Mouse (Mus musculus) midbrain, embryonic 16.5 days (tissue): Measurements from ENCODE around the gene Atxn7l1. TPM values are rescaled to one million over a fixed set of nuclear protein-coding genes. Genes with fewer than 3 reads are reported as not detected.

ENCODE experiments used
- ATAC-seq: fragments of 200-750 bp; cut with Nextera tagmentation; 2 replicates; pipeline ENCODE4 v1.8.0; 2017; ENCODE audit warnings: moderate TSS enrichment
- H3K27ac ChIP-seq: fragments of 300-500 bp; sonication (generic); 2 replicates; pipeline ENCODE4 v1.5.1; 2014; ENCODE audit warnings: mild to moderate bottlenecking, low read length, mixed read lengths
- H3K27me3 ChIP-seq: fragments of 300-500 bp; sonication (generic); 2 replicates; pipeline ENCODE4 v1.6.1; 2014; ENCODE audit warnings: low read depth, low read length, mixed read lengths; ENCODE audit not compliant: control insufficient read depth, insufficient read depth
- H3K36me3 ChIP-seq: fragments of 300-500 bp; sonication (generic); 2 replicates; pipeline ENCODE4 v1.6.1; 2014; ENCODE audit warnings: mild to moderate bottlenecking, low read length, moderate library complexity, mixed read lengths; ENCODE audit not compliant: control insufficient read depth, insufficient read depth
- H3K4me1 ChIP-seq: fragments of 300-500 bp; sonication (generic); 2 replicates; pipeline ENCODE4 v1.6.1; 2014; ENCODE audit warnings: mild to moderate bottlenecking, low read length, mixed read lengths; ENCODE audit not compliant: control insufficient read depth, insufficient read depth
- H3K4me2 ChIP-seq: fragments of 300-500 bp; sonication (generic); 2 replicates; pipeline ENCODE4 v1.6.1; 2014; ENCODE audit warnings: mild to moderate bottlenecking, low read length, mixed read lengths
- H3K4me3 ChIP-seq: fragments of 300-500 bp; sonication (generic); 2 replicates; pipeline ENCODE4 v1.5.1; 2014; ENCODE audit warnings: low read depth, mild to moderate bottlenecking, low read length, moderate library complexity, mixed read lengths
- H3K9ac ChIP-seq: fragments of 300-500 bp; sonication (generic); 2 replicates; pipeline ENCODE4 v1.6.1; 2014; ENCODE audit warnings: low read depth, low read length, mixed read lengths
- H3K9me3 ChIP-seq: fragments of 300-500 bp; sonication (generic); replicated peaks from 2 replicates; pipeline ENCODE4 v1.6.1; 2014; ENCODE audit warnings: mild to moderate bottlenecking, low read length, mixed read lengths; ENCODE audit not compliant: control insufficient read depth, poor library complexity, severe bottlenecking
- WGBS: fragments of 180-500 bp; shearing (Covaris S2); extraction: QIAGEN DNeasy Blood & Tissue Kit; methylation state at CpG from one replicate; pipeline ENCODE4 v1.1.7; 2014; 5-methylcytosine and 5-hydroxymethylcytosine counted together
- polyA plus RNA-seq: library from polyadenylated mRNA; unstranded; fragments of >200 nt; fragmentation: Nextera tagmentation; extraction: Ambion mirVana; gene quantifications from 2 replicates; pipeline ENCODE4 v1.2.1, GENCODE M21; 2015

Gene Atxn7l1
- polyA plus RNA-seq, 1 experiment from 2014 or later, result 25.0 TPM

DNA sequence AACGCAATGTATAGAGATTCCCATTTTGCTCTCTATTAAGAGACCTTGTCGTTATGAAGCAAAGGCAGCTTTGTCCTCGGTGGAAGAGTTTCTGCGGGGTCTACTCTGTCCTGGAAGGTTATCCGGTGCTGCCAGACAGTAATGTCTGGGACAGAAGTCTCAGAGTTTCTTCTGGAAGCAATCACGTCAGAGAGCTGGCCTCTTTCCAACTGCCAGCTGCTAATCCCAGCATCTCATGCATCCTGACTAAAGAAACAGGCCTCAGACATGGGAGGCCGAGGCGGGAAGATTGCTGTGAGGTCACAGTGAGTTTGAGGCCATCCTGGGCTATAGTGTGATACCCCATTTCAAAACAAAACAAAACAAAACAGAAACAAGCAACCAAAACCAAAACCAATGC, 3.0 kb upstream of the Atxn7l1 start:
- no peak overlapping the region for H3K9ac ChIP-seq
- H3K4me3 ChIP-seq, result no peak overlapping the region
- H3K36me3 ChIP-seq, result no peaks in the 10 kb centered on the region
- no peaks in the 10 kb centered on the region for H3K9me3 ChIP-seq
- no peak overlapping the region for H3K27ac ChIP-seq
- peaks cover 13% of the 10 kb centered on the region for H3K4me1 ChIP-seq
- no peak for ATAC-seq
- no peaks in the 10 kb centered on the region; the same call in 1 of the 2 replicates for H3K27me3 ChIP-seq
- WGBS, result 62% methylated on average over 8 of the region's 8 CpGs
- H3K4me2 ChIP-seq, result no peak overlapping the region

DNA sequence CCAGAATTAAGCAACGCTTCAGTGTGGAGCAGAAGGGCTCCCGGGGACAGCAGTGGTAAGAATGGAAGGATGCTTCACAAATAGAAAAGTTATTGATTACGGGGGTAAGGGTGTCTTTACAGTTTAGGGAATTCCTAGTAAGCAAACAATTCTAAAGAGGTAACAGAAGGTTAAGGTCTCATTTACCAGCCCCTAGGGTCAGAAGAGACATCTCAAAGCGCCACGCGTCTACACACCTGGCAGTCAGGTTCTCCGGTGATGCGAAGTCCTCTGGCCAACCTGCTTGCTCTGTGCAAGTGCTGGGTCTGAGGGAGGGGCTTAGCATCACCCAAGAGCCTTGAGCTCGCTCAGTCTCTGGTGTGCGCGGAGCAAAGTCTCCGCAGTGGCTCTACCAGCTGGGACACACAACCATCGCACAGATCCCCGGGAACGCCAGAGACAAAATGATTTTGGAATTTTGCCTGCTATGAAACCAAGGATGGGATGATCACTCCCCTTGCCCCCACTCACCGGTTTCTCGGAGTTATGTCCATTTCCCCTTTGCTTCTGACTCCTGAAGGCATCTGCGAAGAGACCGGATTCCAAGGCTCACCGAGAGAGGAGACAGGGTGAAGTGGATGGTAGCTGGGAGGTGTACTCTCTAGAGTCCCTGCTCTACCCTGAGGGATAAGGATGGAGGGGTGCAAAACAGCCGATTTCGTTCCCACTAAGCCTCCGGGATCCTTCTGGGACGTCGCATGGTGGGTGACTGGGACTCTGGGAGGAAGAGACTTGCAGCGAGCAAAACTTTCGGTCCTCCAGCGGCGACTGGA, 665 bp upstream of the Atxn7l1 start:
- no peak overlapping the region for H3K27ac ChIP-seq
- 4% methylated on average over 28 of the region's 29 CpGs for WGBS
- H3K9ac ChIP-seq, result peak overlapping the region; percentile 69
- H3K4me2 ChIP-seq, result peak overlapping the region; percentile 95
- peaks cover 21% of the 10 kb centered on the region for H3K4me1 ChIP-seq
- ATAC-seq, result peak; percentile 69
- no peaks in the 10 kb centered on the region for H3K36me3 ChIP-seq
- no peaks in the 10 kb centered on the region; the same call in 1 of the 2 replicates for H3K27me3 ChIP-seq
- H3K9me3 ChIP-seq, result no peaks in the 10 kb centered on the region
- peak overlapping the region; percentile 45 for H3K4me3 ChIP-seq

DNA sequence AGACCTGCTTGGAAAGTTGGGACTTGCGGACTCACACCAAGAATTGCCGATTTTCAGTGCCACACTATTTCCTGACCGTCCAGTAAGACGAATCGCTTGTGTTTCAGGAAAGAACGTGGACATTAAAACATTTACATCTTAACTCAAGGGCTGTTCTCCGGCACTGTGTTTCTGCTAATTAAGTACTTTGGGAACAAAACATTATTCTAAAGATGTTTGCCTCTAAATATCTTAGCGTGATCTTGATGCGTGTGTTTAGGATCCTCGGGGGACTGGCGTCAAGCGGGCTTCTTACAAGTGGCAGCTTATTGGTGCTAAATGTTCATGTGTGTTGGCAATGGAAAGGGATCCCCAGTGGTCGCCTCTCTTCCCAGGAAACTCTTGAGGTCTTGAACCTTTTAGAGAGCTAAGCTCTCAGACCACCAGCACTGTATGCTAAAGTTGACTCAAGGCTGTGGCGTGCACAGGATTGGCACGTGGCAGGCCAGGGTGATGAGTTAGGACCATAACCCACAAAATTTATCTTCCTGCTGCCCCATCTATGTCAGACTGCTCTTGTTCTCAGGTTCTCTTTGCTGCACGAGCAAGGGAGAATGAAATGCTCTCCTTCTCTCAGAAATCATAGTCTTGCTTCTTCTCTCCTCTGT, 2.2 kb downstream of the Atxn7l1 start:
- no peak for ATAC-seq
- Histone ChIP-seq H3K9ac (no peak overlapping the region), H3K36me3 (no peaks in the 10 kb centered on the region), H3K4me3 (no peak overlapping the region), H3K4me2 (no peak overlapping the region; the same call in 1 of the 2 replicates), H3K4me1 (peaks cover 21% of the 10 kb centered on the region), H3K27ac (no peak overlapping the region), H3K27me3 (no peaks in the 10 kb centered on the region; the same call in 1 of the 2 replicates), H3K9me3 (no peaks in the 10 kb centered on the region)
- 91% methylated on average over 16 of the region's 16 CpGs for WGBS

DNA sequence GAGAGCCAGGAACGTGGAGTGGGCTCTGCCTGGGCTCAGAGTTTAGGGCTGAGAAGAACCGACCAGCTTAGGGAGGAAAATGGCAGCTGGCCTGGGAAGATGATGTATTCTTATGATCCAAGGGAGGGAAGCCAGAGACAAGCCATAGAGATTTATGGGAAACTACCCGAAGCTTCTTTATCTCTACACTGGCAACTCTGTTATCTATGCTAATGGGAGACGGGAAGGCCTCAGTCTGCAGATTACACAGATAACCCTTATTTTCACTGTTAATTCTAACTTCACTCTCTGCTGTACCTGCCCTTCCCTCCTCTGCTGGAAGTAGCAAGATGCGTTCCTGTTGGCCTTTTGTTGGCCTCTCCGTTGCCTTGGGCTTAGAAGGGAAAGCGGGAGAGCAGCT, 5.6 kb downstream of the Atxn7l1 start:
- Histone ChIP-seq H3K27me3 (no peaks in the 10 kb centered on the region), H3K4me1 (peaks cover 20% of the 10 kb centered on the region), H3K9me3 (no peaks in the 10 kb centered on the region), H3K4me3 (no peak overlapping the region), H3K27ac (no peak overlapping the region), H3K4me2 (no peak overlapping the region), H3K36me3 (no peaks in the 10 kb centered on the region), H3K9ac (no peak overlapping the region)
- no peak for ATAC-seq
- WGBS, result 88% methylated on average over 7 of the region's 7 CpGs

DNA sequence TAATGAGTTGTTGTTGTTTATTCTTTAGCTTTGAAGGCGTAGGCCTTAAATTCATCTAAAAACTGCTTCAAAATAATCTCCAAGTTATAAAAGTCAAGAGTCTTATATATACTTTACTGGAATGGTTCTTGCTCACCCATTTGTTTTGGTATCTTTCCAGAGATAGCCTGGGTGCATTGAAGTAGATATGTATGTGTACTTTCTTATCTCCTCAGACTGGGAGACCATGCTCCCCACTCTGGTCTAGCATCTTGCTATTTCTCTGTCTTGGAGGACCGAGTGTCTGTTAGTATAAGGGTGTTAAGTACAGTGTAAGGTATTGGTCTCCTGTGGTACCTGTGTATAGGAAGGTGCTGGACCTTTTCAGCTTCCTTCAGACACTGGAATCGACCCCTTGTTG, 6.4 kb downstream of the Atxn7l1 start:
- H3K9me3 ChIP-seq, result no peaks in the 10 kb centered on the region
- no peak overlapping the region for H3K27ac ChIP-seq
- H3K9ac ChIP-seq, result no peak overlapping the region
- ATAC-seq, result no peak
- WGBS, result 91% methylated on average over 3 of the region's 3 CpGs
- H3K4me3 ChIP-seq, result no peak overlapping the region
- no peaks in the 10 kb centered on the region for H3K36me3 ChIP-seq
- no peak overlapping the region for H3K4me2 ChIP-seq
- H3K27me3 ChIP-seq, result no peaks in the 10 kb centered on the region
- H3K4me1 ChIP-seq, result peaks cover 16% of the 10 kb centered on the region

DNA sequence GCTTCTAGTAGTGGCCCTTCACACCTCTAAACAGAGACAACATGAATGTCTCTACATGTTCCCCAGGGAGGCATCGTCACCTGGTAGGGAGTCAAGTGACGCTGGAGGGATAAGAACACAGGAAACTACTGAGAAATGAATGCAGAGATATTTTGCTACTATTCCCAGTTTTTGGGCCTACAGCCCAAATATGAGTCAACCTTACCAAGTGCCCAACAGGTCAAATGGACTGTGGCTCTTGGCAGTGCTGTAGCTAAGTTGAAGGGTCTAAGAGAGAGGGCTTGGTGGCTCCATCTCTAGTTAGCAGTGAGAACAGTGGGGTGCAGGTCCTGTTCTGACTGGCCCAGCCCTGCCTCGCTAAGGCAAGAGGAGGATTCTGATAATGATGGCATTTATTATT, 7.2 kb downstream of the Atxn7l1 start:
- Histone ChIP-seq H3K9me3 (no peaks in the 10 kb centered on the region), H3K4me1 (peaks cover 8% of the 10 kb centered on the region; the same call in 1 of the 2 replicates), H3K9ac (no peak overlapping the region), H3K4me3 (no peak overlapping the region), H3K27me3 (no peaks in the 10 kb centered on the region), H3K27ac (no peak overlapping the region), H3K36me3 (no peaks in the 10 kb centered on the region), H3K4me2 (no peak overlapping the region)
- no peak for ATAC-seq
- 79% methylated on average over 3 of the region's 3 CpGs for WGBS

DNA sequence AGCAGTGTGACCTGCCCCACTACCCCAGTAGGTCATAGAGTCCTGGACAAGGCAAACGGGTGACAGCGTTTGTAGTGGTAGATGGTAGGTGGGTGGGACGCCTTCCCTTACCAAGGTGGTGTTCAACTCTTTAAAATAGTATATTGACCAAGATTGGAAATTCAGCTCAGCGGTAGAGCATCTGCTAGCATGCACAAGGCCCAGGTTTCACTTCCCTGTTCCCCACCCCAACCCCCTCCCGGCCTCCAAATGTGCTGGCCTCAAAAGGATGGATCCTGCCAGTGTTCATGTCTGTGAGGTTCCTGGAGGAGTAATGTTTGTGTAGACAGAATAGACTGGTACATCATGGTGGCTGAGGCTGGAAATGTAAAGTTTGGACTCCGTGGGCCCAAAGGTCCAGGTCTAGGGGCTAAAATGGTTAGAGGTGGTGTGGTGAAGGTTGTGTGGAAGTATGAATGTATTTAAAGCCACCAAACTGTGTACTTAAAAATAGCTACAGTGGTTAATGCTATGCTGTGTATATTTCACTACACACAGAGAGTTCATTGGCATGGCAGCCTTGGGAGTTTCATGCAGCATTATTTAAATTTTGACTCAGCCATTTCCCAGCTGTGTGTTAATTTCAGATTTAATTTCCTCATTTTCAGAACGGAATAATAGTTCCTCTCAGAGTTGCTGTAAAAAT, 9.0 kb downstream of the Atxn7l1 start:
- H3K9me3 ChIP-seq, result no peaks in the 10 kb centered on the region
- no peak for ATAC-seq
- H3K27ac ChIP-seq, result no peak overlapping the region
- H3K9ac ChIP-seq, result no peak overlapping the region
- WGBS, result 95% methylated on average over 7 of the region's 7 CpGs
- H3K4me1 ChIP-seq, result peaks cover 3% of the 10 kb centered on the region; the same call in 1 of the 2 replicates
- no peak overlapping the region for H3K4me3 ChIP-seq
- no peaks in the 10 kb centered on the region for H3K36me3 ChIP-seq
- no peak overlapping the region for H3K4me2 ChIP-seq
- no peaks in the 10 kb centered on the region for H3K27me3 ChIP-seq

DNA sequence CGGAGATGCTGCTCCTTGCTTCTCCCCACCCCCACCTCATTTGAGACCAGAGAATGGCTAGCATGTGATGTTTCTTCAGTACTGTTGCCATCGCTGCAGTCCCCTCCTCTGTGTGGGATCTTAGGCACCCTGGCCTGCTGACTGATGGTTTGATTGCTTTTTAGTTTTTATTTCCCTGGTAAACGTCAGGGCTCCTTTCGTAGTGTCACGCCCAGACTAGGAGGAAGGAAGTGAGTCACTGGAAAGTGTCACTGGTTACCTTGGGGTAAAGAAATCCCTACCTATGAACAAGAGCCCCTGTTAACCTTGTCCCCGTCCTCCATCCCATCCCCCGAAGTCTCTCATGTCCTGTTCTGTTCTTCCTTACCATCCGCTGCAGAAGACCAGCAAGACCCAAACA, 10.8 kb downstream of the Atxn7l1 start:
- H3K27ac ChIP-seq, result no peak overlapping the region
- no peak overlapping the region for H3K9ac ChIP-seq
- WGBS, result 86% methylated on average over 8 of the region's 8 CpGs
- no peak overlapping the region for H3K4me2 ChIP-seq
- no peak for ATAC-seq
- no peaks in the 10 kb centered on the region for H3K36me3 ChIP-seq
- H3K27me3 ChIP-seq, result no peaks in the 10 kb centered on the region
- no peak overlapping the region for H3K4me3 ChIP-seq
- H3K9me3 ChIP-seq, result no peaks in the 10 kb centered on the region
- peaks cover 11% of the 10 kb centered on the region for H3K4me1 ChIP-seq

DNA sequence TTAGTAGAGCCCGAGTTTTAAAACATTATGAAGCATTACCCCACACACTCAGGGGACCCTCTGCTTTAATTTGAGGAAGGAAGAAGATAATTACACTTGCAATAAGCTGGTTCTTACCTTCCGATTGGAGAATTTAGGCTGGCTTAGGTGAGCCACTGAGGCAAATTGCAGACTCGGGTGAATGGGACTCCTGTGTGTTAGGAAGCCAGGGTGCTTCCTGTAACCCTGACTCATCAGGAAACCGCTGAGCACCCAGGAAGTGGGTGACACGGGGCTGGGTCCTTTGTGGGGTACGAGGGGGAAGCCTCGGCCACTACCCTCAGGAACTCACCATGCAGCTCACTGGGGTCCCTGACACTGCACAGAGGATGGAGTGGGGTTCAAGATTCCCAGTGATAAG, 12.9 kb downstream of the Atxn7l1 start:
- 89% methylated on average over 7 of the region's 7 CpGs for WGBS
- no peak overlapping the region for H3K4me2 ChIP-seq
- no peak for ATAC-seq
- no peak overlapping the region for H3K27ac ChIP-seq
- H3K27me3 ChIP-seq, result no peaks in the 10 kb centered on the region
- H3K4me1 ChIP-seq, result peaks cover 11% of the 10 kb centered on the region
- no peaks in the 10 kb centered on the region for H3K36me3 ChIP-seq
- H3K4me3 ChIP-seq, result no peak overlapping the region
- H3K9me3 ChIP-seq, result no peaks in the 10 kb centered on the region
- H3K9ac ChIP-seq, result no peak overlapping the region
